In genomic region chr9:91559794-91560193, GRCm38 (mm10) we compare ENCODE assay signal across 22 mouse cellular contexts.
"Had no signal": no experiment of that assay in that cellular context is flagged by ENCODE, and none has a peak within 500 bp of the region (broad histone marks: within the 10 kb centered on the region; RNA-seq: fewer than 3 reads in every experiment).

No protein-coding gene starts in this region.

- H3K4me1 ChIP-seq: limb, embryonic 15.5 days; neural tube, embryonic 12.5 days; stomach, embryonic 15.5 days had no signal

- H3K27ac ChIP-seq: limb, embryonic 15.5 days; liver, embryonic 14.5 days; macrophage; midbrain, embryonic 10.5 days; midbrain, embryonic 13.5 days; neural tube, embryonic 12.5 days; stomach, embryonic 15.5 days had no signal

- H3K9me3 ChIP-seq: limb, embryonic 15.5 days; midbrain, embryonic 10.5 days; midbrain, embryonic 13.5 days; neural tube, embryonic 12.5 days; stomach, embryonic 15.5 days had no signal

- DNase-seq: kidney, adult 11 months; kidney, adult 8-10 months; kidney, postnatal 14 days; kidney, postnatal 4 days; left cerebral cortex, postnatal 4 days; liver, postnatal 0 days; lung, embryonic 14.5 days; retina, postnatal 1 day; right cerebral cortex, postnatal 25 days; spleen, adult 18-20 months; thymus, postnatal 25 days had no signal

- H3K27me3 ChIP-seq: limb, embryonic 15.5 days; midbrain, embryonic 13.5 days; neural tube, embryonic 12.5 days; stomach, embryonic 15.5 days had no signal

- H3K4me2 ChIP-seq: limb, embryonic 15.5 days; liver, embryonic 11.5 days; lung, embryonic 14.5 days; midbrain, embryonic 13.5 days; neural tube, embryonic 12.5 days; stomach, embryonic 15.5 days had no signal

- H3K4me3 ChIP-seq: limb, embryonic 15.5 days; midbrain, embryonic 10.5 days; midbrain, embryonic 13.5 days; myocyte; neural tube, embryonic 12.5 days; stomach, embryonic 15.5 days had no signal

- H3K9ac ChIP-seq: limb, embryonic 15.5 days; liver, embryonic 14.5 days; liver, postnatal 0 days; lung, embryonic 14.5 days; midbrain, embryonic 13.5 days; neural tube, embryonic 12.5 days; stomach, embryonic 15.5 days had no signal

- H3K36me3 ChIP-seq: limb, embryonic 15.5 days; midbrain, embryonic 10.5 days; midbrain, embryonic 13.5 days; neural tube, embryonic 12.5 days; stomach, embryonic 15.5 days had no signal

- ATAC-seq: liver, postnatal 0 days; lung, postnatal 0 days; midbrain, embryonic 13.5 days; midbrain, embryonic 16.5 days had no signal
